Mouse (Mus musculus) retina, adult 2 months (tissue): ENCODE measurements at regions not wholly inside any gene's neighbourhood (a gene's known extent, or its start where the extent isn't known, plus 50 kb on each side); places are given as distances from the start of the nearest gene placed in this dataset.

Experiments
- DNase-seq: peaks from one replicate; pipeline ENCODE4 v3.0.0-alpha.2; 2012; ENCODE audit warnings: low read depth, low spot score

- no peak for DNase-seq
Measured at GRCm38 (mm10) chr9:116332485-116333118, 157.4 kb upstream of the Tgfbr2 start.

- DNase-seq: no peak
Measured at GRCm38 (mm10) chr9:116331406-116331805, 156.2 kb upstream of the Tgfbr2 start.

- no peak for DNase-seq
Measured at GRCm38 (mm10) chr9:116330796-116331195, 155.6 kb upstream of the Tgfbr2 start.

GRCm38 (mm10) chr9:116329147-116329546 is 154.0 kb upstream of the Tgfbr2 start:
- DNase-seq: no peak

- no peak for DNase-seq
Measured at GRCm38 (mm10) chr9:116328201-116328600, 153.0 kb upstream of the Tgfbr2 start.

GRCm38 (mm10) chr9:116327080-116327479 is 151.9 kb upstream of the Tgfbr2 start:
- DNase-seq: no peak

GRCm38 (mm10) chr9:116324971-116325370 is 149.8 kb upstream of the Tgfbr2 start:
- DNase-seq: no peak

- DNase-seq: no peak
Measured at GRCm38 (mm10) chr9:116323871-116324721, 148.9 kb upstream of the Tgfbr2 start.

GRCm38 (mm10) chr9:116321908-116322307 is 146.7 kb upstream of the Tgfbr2 start:
- no peak for DNase-seq

GRCm38 (mm10) chr9:116319421-116319820 is 144.3 kb upstream of the Tgfbr2 start:
- no peak for DNase-seq

- no peak for DNase-seq
Measured at GRCm38 (mm10) chr9:116316582-116317095, 141.5 kb upstream of the Tgfbr2 start.

- no peak for DNase-seq
Measured at GRCm38 (mm10) chr9:116314803-116315202, 139.6 kb upstream of the Tgfbr2 start.

- DNase-seq: no peak
Measured at GRCm38 (mm10) chr9:116313932-116314790, 139.0 kb upstream of the Tgfbr2 start.

GRCm38 (mm10) chr9:116311364-116311763 is 136.2 kb upstream of the Tgfbr2 start:
- no peak for DNase-seq

GRCm38 (mm10) chr9:116301602-116302001 is 126.4 kb upstream of the Tgfbr2 start:
- no peak for DNase-seq

GRCm38 (mm10) chr9:116298791-116299190 is 123.6 kb upstream of the Tgfbr2 start:
- no peak for DNase-seq

GRCm38 (mm10) chr9:116296349-116296748 is 121.2 kb upstream of the Tgfbr2 start:
- DNase-seq: no peak

GRCm38 (mm10) chr9:116294073-116294472 is 118.9 kb upstream of the Tgfbr2 start:
- no peak for DNase-seq

GRCm38 (mm10) chr9:116293110-116293509 is 118.0 kb upstream of the Tgfbr2 start:
- DNase-seq: no peak

GRCm38 (mm10) chr9:116291624-116292023 is 116.5 kb upstream of the Tgfbr2 start:
- no peak for DNase-seq

GRCm38 (mm10) chr9:116290896-116291295 is 115.7 kb upstream of the Tgfbr2 start:
- DNase-seq: no peak
